Mouse (Mus musculus): ENCODE measurements at regions not wholly inside any gene's neighbourhood (a gene's known extent, or its start where the extent isn't known, plus 50 kb on each side); places are given as distances from the start of the nearest gene placed in this dataset.

DNA sequence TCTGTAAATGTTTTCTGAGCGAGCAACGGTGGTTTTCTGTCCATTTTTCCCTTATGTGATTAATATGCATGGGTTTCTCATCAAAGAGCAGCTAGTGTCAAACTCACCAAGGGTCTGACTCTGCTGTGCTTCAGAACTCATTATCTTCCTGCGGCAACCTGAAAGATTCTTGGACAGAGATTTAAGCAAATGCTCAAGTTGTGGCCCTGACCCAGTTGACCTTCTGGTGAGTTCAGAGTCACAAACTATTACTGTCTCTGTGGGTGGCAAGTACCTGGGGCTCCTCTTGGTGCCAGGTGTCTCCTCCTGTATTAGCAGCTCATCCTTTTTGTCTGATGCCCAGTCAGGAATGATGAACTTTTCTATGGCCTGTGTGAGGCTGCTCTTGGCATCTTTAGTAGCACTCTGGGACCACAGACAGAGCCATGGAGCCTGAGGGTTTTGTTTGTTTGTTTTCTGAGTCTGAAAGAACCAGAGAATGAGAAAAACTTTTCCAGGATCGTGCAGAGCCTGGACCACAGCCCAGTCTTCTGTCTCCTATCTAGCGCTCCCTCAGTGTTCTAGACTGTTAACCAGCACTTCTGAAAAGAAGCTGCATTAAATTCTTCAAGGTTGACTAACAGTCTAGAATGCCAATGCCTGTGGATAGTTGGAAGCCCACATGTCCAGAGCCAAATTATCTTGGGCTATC lies 124.1 kb upstream of the Wscd1 start:
- Histone ChIP-seq H3K9me3 (replicated peaks) (no peaks in the 10 kb centered on the region), H3K4me1 (no peaks in the 10 kb centered on the region), H3K4me2 (no peak overlapping the region), H3K27ac (no peak overlapping the region), H3K36me3 (no peaks in the 10 kb centered on the region), H3K27me3 (no peaks in the 10 kb centered on the region), H3K4me3 (replicated peaks) (no peak overlapping the region), H3K9ac (no peak overlapping the region)
- 67% methylated on average over 5 of the region's 5 CpGs for WGBS
- ATAC-seq (replicated peaks; ENCODE audit: low FRiP score): no peak

- Histone ChIP-seq H3K4me3 (replicated peaks) (no peak overlapping the region), H3K36me3 (no peaks in the 10 kb centered on the region), H3K27ac (no peak overlapping the region), H3K9ac (no peak overlapping the region), H3K4me1 (0 out of 2 replicates have a peak, but pooled peaks cover 2% of the 10 kb centered on the region), H3K9me3 (replicated peaks) (no peaks in the 10 kb centered on the region), H3K4me2 (no peak overlapping the region), H3K27me3 (no peaks in the 10 kb centered on the region)
- ATAC-seq (replicated peaks; ENCODE audit: low FRiP score): no peak
- WGBS: 81% methylated on average over 1 of the region's 1 CpGs
Observed at GRCm38 (mm10) chr11:71636111-71636510, 113.6 kb upstream of the Wscd1 start.

- Histone ChIP-seq H3K9me3 (replicated peaks) (no peaks in the 10 kb centered on the region), H3K36me3 (no peaks in the 10 kb centered on the region), H3K4me2 (no peak overlapping the region), H3K9ac (no peak overlapping the region), H3K27me3 (no peaks in the 10 kb centered on the region), H3K27ac (no peak overlapping the region), H3K4me3 (replicated peaks) (no peak overlapping the region), H3K4me1 (0 out of 2 replicates have a peak, but pooled peaks cover 2% of the 10 kb centered on the region)
- ATAC-seq (replicated peaks; ENCODE audit: low FRiP score): no peak
- WGBS: 5% methylated on average over 5 of the region's 5 CpGs
Observed at GRCm38 (mm10) chr11:71636785-71637184, 112.9 kb upstream of the Wscd1 start.

- no peak for ATAC-seq (replicated peaks; ENCODE audit: low FRiP score)
- no peak overlapping the region for H3K4me2 ChIP-seq
- WGBS: 39% methylated on average over 5 of the region's 5 CpGs
Observed at GRCm38 (mm10) chr11:71642886-71643285, 106.8 kb upstream of the Wscd1 start.

DNA sequence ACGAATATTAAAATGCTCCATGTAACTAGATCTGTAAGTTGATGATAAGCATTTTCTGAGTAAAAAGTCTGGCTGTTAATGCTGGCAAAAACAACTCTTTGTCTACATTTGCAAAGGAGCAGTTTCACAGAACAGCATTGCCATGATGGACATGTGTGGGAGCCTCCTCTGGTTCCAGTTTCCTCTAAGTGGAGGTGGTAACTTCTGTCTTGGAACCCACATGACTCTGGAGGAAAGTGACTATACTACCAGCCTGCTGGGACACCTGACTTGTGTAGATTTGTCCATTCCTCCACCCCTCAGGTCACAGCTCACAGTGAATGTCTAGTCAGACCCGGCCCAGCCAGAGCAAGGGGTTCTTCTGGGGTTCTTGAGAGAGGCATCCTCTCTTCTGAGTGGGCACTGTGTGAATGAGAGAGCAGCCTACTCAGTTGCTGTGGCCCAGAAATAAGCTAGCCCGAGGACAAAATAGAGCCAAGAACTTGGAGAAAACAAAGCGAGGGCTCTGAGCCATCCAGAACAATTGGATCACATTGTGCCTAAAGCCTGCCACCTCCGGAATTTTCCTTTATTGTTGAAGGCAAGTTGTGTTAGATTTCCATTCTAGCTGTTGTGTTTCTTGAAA lies 97.9 kb upstream of the Wscd1 start:
- H3K27ac ChIP-seq: no peak overlapping the region
- WGBS: 87% methylated on average over 5 of the region's 5 CpGs
- ATAC-seq (replicated peaks; ENCODE audit: low FRiP score): no peak
- H3K4me3 ChIP-seq (replicated peaks): no peak overlapping the region
- H3K27me3 ChIP-seq: no peaks in the 10 kb centered on the region
- H3K9me3 ChIP-seq (replicated peaks): no peaks in the 10 kb centered on the region
- no peaks in the 10 kb centered on the region for H3K4me1 ChIP-seq
- no peaks in the 10 kb centered on the region for H3K36me3 ChIP-seq
- H3K9ac ChIP-seq: no peak overlapping the region
- H3K4me2 ChIP-seq: no peak overlapping the region

More at GRCm38 (mm10) chr11:71642886-71643285, 106.8 kb upstream of the Wscd1 start:
- H3K4me3 ChIP-seq (replicated peaks): no peak overlapping the region
- H3K27ac ChIP-seq: no peak overlapping the region
- no peaks in the 10 kb centered on the region for H3K27me3 ChIP-seq
- H3K9ac ChIP-seq: no peak overlapping the region
- H3K4me1 ChIP-seq: 0 out of 2 replicates have a peak, but pooled peaks cover 4% of the 10 kb centered on the region
- no peaks in the 10 kb centered on the region for H3K36me3 ChIP-seq
- no peaks in the 10 kb centered on the region for H3K9me3 ChIP-seq (replicated peaks)

GRCm38 (mm10) chr11:71652381-71652775 lies 97.3 kb upstream of the Wscd1 start:
- no peak for ATAC-seq (replicated peaks; ENCODE audit: low FRiP score)
- no peak overlapping the region for H3K4me3 ChIP-seq (replicated peaks)
- no peaks in the 10 kb centered on the region for H3K4me1 ChIP-seq
- no peak overlapping the region for H3K4me2 ChIP-seq
- no peaks in the 10 kb centered on the region for H3K9me3 ChIP-seq (replicated peaks)
- no peak overlapping the region for H3K9ac ChIP-seq
- H3K36me3 ChIP-seq: no peaks in the 10 kb centered on the region
- no peaks in the 10 kb centered on the region for H3K27me3 ChIP-seq
- 62% methylated on average over 5 of the region's 5 CpGs for WGBS
- no peak overlapping the region for H3K27ac ChIP-seq

DNA sequence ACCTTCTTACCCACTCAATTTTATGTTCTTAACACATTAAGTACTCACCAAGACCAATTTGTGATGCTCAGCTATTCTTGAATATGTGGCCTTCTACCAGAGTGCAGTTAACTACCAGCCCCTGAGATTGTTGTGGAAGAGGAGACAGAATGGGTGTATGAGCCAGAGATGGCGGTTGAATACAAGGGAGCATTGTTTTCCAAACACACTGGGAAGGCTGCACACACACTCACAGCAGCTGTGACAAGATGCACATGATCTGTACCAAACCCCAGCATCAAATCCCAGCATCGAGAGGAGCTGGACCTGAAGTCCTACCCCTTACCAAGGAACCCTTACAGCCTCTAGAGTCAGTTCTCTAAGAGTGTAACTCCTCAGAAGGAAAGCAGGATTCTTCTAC lies 91.4 kb upstream of the Wscd1 start:
- Histone ChIP-seq H3K9ac (no peak overlapping the region), H3K4me3 (replicated peaks) (no peak overlapping the region), H3K27ac (no peak overlapping the region), H3K36me3 (no peaks in the 10 kb centered on the region), H3K27me3 (no peaks in the 10 kb centered on the region), H3K4me1 (0 out of 2 replicates have a peak, but pooled peaks cover 2% of the 10 kb centered on the region), H3K9me3 (replicated peaks) (no peaks in the 10 kb centered on the region), H3K4me2 (no peak overlapping the region)
- no peak for ATAC-seq (replicated peaks; ENCODE audit: low FRiP score)
- 70% methylated on average over 2 of the region's 2 CpGs for WGBS

GRCm38 (mm10) chr11:71670111-71671050 lies 79.3 kb upstream of the Wscd1 start:
- Histone ChIP-seq H3K9me3 (replicated peaks) (no peaks in the 10 kb centered on the region), H3K4me2 (no peak overlapping the region), H3K9ac (no peak overlapping the region), H3K27me3 (no peaks in the 10 kb centered on the region), H3K36me3 (no peaks in the 10 kb centered on the region), H3K4me1 (peaks cover 10% of the 10 kb centered on the region), H3K27ac (no peak overlapping the region), H3K4me3 (replicated peaks) (no peak overlapping the region)
- 66% methylated on average over 19 of the region's 19 CpGs for WGBS
- no peak for ATAC-seq (replicated peaks; ENCODE audit: low FRiP score)

DNA sequence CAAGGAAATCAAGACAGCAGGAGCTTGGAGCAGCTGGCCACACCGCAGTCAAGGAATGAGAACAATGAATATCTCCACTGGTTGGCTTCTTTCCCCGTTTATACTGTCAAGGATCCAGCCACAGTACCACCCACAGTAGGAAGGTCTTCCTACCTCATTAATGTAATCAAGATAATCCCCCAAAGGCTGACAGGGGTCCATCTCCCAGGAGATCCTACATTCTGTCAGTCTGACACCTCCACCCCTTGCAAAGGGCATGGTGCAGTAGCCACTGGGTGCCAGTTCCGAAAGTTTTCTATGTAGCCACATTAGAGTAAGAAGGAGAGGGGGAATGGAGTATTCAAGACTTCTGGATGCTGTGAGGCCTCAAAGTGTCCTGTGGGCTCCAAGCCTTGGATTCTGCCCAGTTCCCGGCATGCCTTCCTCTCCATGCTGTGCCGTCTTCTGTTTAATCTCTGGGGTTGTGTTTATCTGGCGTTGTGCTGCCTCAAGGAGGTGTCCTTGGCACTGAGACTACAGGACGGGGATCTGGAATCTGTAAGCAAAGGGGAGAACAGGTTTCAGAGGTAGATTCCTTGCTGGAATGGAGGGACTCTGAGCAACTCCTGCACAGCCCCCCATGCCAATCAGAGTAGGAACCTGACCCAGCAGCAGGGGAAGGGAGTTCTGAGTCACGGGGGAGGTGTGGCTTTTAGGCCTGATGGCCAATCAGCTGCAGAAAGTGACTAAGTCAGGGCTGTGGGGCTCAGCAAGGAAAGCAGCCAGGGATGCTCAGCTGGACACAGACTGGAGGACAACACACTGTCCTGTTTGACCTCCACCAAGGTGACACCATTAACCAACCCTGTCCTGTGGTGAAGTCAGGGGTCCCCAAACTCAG lies 77.3 kb upstream of the Wscd1 start:
- H3K27me3 ChIP-seq: no peaks in the 10 kb centered on the region

DNA sequence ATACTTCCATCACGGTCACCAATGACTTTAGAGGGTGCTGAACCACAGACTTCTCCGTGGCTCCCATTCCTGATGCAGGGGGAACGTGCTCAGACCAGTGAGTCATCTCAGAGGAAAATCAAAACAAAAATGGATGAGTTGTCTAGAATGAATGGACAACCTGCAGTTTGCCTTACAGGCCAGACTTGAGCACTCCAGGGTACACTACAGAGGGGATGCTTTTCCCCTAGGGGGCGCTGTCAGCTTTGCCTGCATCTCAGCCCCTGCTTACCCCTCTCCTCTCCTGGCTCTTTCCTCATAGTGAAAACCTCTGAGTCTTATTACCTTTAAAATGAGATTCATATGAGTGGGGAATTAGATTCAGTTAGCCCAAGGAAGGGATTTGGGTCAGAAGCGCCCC lies 75.4 kb upstream of the Wscd1 start:
- ATAC-seq (replicated peaks; ENCODE audit: low FRiP score): no peak
- WGBS: 56% methylated on average over 5 of the region's 5 CpGs

More for the DNA sequence above, 77.3 kb upstream of the Wscd1 start:
- Histone ChIP-seq H3K9ac (no peak overlapping the region), H3K4me2 (no peak overlapping the region), H3K27ac (no peak overlapping the region), H3K36me3 (no peaks in the 10 kb centered on the region), H3K4me3 (replicated peaks) (no peak overlapping the region), H3K9me3 (replicated peaks) (no peaks in the 10 kb centered on the region), H3K4me1 (peaks cover 3% of the 10 kb centered on the region; the same call in 1 of the 2 replicates)
- ATAC-seq (replicated peaks; ENCODE audit: low FRiP score): no peak
- 60% methylated on average over 8 of the region's 8 CpGs for WGBS

GRCm38 (mm10) chr11:71675714-71676313 lies 73.9 kb upstream of the Wscd1 start:
- Histone ChIP-seq H3K36me3 (no peaks in the 10 kb centered on the region), H3K9ac (no peak overlapping the region), H3K9me3 (replicated peaks) (no peaks in the 10 kb centered on the region), H3K27ac (no peak overlapping the region), H3K4me3 (replicated peaks) (no peak overlapping the region), H3K27me3 (no peaks in the 10 kb centered on the region), H3K4me2 (no peak overlapping the region), H3K4me1 (peaks cover 3% of the 10 kb centered on the region; the same call in 1 of the 2 replicates)
- 65% methylated on average over 3 of the region's 3 CpGs for WGBS
- no peak for ATAC-seq (replicated peaks; ENCODE audit: low FRiP score)

More for the DNA sequence above, 75.4 kb upstream of the Wscd1 start:
- H3K27me3 ChIP-seq: no peaks in the 10 kb centered on the region
- H3K4me3 ChIP-seq (replicated peaks): no peak overlapping the region
- no peak overlapping the region for H3K9ac ChIP-seq
- H3K36me3 ChIP-seq: no peaks in the 10 kb centered on the region
- peaks cover 3% of the 10 kb centered on the region; the same call in 1 of the 2 replicates for H3K4me1 ChIP-seq
- no peak overlapping the region for H3K27ac ChIP-seq
- no peaks in the 10 kb centered on the region for H3K9me3 ChIP-seq (replicated peaks)
- H3K4me2 ChIP-seq: no peak overlapping the region
